Mouse (Mus musculus): Measurements from ENCODE around the gene Ube2cbp.

Ube2cbp gene

DNA sequence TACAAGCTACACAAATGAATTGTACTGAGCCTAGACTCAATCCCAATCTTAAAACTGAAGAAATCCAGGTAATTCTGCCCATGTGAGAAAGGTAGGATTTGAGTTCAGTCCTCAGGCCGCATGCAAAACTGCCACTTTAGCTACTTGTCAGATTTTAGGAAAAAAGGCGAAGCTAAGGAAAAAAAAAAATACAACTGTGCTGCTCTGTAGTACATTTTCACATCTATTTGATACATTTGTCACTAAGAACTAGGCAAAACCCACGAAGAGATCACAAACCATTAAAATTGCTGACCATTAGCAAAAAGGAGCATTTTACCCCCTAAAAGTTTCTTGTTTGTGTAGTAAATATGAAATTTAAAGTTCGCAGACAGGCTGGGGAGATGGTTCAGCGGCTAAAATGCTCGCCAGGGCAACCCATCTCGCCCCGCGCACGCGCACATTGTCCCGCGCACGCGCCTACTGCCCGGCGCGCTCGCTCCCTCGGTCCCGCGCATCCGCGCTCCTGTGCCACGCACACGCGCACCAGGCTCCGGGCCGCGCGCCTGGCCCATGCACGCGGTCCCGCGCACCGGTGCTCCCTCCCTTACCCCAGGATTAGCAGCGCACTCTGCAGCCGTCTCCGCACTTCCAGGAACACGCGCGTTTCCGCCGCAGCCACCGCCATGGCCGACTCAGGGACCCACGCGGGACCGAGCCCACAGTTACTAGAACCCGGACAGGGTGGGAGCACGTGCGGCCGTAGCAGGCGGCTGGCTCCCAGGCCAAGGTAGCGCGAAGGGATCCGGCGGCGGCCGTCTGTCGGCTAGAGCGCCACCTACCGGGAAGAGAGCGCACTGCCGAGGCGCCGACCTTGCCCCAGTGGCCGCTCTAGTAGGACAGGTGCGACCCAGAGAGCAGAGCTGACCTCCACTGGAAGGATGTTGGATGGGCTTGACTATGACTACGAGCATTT lies at the start of gene Ube2cbp:
TSS of gene Ube2cbp (minus strand) at position 800 of the 955 bp plus-strand sequence.
- peak; percentile 78 for DNase-seq (ENCODE audit: low spot score)

GRCm38 (mm10) chr9:86514390-86514789 lies 49.6 kb upstream of the Ube2cbp start:
- no peak for DNase-seq (ENCODE audit: low spot score)

- DNase-seq (ENCODE audit: low spot score) = no peak
Measured at GRCm38 (mm10) chr9:86513733-86514132, 49.0 kb upstream of the Ube2cbp start.

GRCm38 (mm10) chr9:86507437-86507836 lies 42.7 kb upstream of the Ube2cbp start:
- DNase-seq (ENCODE audit: low spot score) = peak; percentile 46

DNA sequence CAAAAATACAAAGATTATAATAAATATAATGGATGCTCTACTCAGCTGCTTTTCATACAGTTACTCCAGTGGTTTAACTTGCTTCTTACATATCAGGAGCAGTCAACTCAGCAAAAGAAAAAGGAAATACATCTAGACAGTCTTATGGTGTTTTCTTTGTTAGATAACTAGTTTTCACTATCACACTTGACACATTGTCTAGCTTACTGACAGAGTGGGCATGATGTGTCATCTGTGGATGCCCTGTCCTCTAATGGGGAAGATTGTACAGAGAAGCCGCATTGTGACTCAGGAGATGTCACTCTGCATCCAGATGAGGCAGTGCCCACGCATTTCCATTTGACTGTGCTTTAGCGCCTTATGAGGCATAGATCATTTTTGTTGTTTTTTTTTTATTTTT lies 34.3 kb upstream of the Ube2cbp start:
- DNase-seq (ENCODE audit: low spot score) = peak; percentile 37

DNA sequence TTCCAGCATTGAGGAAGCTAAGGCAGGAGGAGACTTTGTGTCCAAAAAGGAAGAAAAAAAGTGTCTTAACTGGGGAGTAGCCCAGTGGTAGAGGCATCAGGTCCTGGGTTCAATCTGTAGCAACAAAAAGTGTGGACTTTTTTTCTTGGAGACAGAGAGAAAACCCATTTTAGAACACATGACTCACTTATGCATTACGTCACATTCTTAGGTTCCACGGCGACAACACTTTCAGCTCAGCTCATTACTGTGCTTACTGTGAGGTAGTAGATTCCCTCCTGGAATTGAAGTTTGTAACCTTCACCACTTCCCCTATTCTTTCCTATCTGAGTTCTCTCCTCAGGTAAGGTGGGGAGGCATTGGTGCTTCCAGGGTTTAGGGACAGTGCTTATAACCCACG lies 31.5 kb upstream of the Ube2cbp start:
- DNase-seq (ENCODE audit: low spot score) = no peak

DNA sequence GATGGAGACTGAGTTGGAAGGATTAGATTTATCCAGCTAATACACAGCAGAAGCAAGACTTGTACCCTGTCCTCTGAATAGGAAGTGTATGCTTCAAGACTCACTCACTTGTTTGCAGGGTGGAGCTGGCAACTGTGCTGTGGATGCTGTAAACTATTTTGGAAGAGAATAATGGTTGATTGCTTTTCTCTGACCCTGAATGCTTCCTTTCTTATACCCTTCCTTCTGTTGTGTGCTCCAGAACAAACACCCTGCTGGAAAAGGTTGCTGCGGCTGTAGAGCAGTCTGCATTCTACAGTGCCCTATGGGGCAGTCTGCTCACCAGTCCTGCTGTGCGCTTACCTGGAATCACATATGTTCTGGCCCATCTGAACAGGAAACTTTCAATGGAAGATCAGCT lies 27.0 kb upstream of the Ube2cbp start:
- DNase-seq (ENCODE audit: low spot score) = no peak

DNA sequence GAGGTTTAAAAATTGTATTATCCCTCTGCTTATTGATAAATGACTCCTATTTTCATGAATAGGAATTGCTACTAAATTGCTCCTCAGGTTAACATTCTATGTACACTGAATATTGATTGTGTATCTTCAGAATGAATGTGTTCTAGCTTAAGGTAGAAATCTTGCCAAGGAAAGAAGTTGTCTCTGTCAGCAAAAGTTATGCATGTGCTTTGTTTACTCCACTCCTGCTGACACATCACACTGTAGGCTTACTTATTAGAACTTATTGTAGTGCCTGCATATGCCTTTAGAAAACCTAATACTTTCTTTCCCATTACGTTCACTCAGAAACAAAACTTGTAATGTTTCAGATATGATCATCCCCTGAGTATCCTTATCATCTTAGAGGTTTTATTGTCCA lies 17.5 kb upstream of the Ube2cbp start:
- no peak for DNase-seq (ENCODE audit: low spot score)

- DNase-seq (ENCODE audit: low spot score) = no peak
Measured at GRCm38 (mm10) chr9:86478414-86479093, 13.8 kb upstream of the Ube2cbp start.

- DNase-seq (ENCODE audit: low spot score) = no peak
Measured at GRCm38 (mm10) chr9:86476763-86477162, 12.0 kb upstream of the Ube2cbp start.

- no peak for DNase-seq (ENCODE audit: low spot score)
Measured at GRCm38 (mm10) chr9:86475956-86476355, 11.2 kb upstream of the Ube2cbp start.

- peak; percentile 83 for DNase-seq (ENCODE audit: low spot score)
Measured at GRCm38 (mm10) chr9:86466990-86467870, 2.5 kb upstream of the Ube2cbp start, which contains the start of gene Dop1a. Gene Dop1a (plus strand): TSS chr9:86467154.

DNA sequence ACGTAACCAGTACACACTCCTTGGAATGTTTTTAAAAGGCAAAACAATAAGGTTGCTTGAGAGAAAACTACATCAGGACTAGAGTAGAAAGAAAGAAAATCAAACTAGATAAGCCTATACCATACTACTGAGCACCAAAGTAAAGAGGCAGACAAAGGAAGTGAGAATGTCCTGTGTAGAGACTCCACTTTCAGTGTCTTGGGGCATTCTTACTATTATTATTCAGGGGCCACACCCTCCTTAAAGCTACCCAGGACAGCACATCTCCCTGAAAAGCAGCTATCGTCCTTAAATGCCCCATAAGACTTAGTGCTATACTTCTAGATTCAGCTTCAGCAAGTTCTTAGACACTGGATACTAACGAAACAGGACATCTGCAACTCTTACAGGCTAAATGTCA lies 11.1 kb downstream of the Ube2cbp start:
- no peak for DNase-seq (ENCODE audit: low spot score)

DNA sequence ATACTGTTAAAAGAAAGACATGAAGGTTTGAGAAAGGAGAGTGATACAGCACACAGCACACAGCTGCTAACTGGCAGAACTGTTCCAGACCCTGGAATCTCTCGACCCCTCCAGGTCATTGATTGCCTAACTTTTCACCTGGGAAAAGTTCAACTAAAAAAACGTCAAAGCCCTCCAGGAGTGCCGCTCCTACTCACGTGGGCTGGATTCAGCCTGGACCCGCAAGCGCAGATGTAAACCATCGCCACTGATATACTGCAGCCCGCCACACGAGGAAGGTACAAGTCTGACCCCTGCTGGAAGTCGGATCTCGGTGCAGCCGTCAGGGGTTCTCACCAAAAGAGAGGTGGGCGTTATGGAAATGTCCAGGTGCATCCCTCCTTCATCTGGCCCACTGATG lies 13.1 kb downstream of the Ube2cbp start:
- peak; percentile 37 for DNase-seq (ENCODE audit: low spot score)

DNA sequence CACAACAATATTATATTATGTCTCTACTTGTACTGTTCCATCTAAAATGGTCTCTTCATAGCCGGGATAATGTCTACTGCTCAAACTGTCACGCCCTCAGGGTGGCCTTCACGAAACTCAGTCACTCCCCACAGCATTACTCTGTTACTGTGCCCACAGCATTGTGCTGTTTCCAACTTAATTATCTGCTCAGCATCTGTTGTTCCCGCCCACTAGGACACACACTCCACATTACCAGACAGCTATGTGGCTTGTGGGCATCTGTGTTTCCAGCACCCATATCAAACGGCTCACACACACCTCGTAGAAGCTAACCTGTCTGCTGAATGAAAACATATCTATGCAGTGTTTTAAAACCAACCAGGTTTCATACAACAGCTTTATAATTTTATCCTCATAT lies 13.7 kb downstream of the Ube2cbp start:
- DNase-seq (ENCODE audit: low spot score) = no peak

DNA sequence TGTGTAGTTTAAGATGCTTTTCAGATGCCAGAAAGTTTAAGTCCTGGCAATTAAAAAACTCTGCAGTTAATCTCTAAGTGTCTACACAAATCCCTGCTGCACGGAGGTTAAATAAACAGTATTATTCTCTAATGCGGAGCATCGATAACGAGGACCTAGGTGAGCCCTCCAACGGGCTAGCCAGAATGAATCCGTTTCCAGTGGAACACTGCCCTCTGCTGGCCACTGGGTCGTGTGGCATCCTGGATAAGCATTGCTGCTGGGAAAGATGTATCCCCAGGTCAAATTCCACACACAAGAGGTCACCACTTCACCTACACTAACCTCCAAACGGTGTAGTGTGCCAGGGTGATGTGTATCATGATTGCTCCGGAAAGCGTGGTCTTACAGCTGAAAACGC lies 15.2 kb downstream of the Ube2cbp start:
- DNase-seq (ENCODE audit: low spot score) = peak; percentile 54

GRCm38 (mm10) chr9:86447431-86447830 lies 17.3 kb downstream of the Ube2cbp start:
- no peak for DNase-seq (ENCODE audit: low spot score)

GRCm38 (mm10) chr9:86446847-86447246 lies 17.9 kb downstream of the Ube2cbp start:
- DNase-seq (ENCODE audit: low spot score) = no peak

- no peak for DNase-seq (ENCODE audit: low spot score)
Measured at GRCm38 (mm10) chr9:86442248-86442647, 22.5 kb downstream of the Ube2cbp start.

DNA sequence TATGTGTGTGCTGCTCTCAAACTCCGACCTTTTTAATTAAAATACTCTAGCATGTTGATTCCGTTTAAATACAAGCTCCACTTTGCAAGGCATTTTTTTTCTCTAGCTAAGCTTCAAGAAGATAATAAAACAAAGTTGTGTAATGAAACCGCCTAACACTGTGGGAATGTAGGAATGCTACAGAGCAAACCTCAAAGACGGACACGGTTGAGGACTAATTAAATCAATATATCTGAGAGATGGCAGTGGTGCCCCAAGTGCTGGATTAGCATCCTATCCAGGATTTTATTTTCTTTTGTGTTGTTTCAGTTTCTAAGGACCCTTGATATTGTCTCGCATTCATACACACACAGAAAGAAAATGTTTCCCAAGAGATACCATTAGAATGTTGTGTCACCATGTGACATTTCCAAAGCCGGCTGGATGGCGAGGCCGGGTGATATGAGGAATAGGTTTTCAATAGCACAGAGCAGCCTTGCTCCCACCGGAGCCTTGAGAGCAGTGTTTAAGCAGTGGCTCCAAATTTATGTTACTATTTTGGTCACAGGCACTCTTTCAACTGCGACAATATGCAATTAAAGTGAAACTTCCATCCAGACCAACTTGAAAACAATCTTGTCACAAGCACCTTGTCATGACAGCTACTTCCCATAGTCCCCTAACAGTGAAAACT lies 26.3 kb downstream of the Ube2cbp start:
- no peak for DNase-seq (ENCODE audit: low spot score)

GRCm38 (mm10) chr9:86436608-86437007 lies 28.1 kb downstream of the Ube2cbp start:
- DNase-seq (ENCODE audit: low spot score) = no peak

GRCm38 (mm10) chr9:86435510-86435909 lies 29.2 kb downstream of the Ube2cbp start:
- DNase-seq (ENCODE audit: low spot score) = no peak

Measured in c-Kit-positive CD71-positive TER-119-positive erythroid progenitor cells, embryonic 14.5 days (primary cell).